In the genomic region with DNA sequence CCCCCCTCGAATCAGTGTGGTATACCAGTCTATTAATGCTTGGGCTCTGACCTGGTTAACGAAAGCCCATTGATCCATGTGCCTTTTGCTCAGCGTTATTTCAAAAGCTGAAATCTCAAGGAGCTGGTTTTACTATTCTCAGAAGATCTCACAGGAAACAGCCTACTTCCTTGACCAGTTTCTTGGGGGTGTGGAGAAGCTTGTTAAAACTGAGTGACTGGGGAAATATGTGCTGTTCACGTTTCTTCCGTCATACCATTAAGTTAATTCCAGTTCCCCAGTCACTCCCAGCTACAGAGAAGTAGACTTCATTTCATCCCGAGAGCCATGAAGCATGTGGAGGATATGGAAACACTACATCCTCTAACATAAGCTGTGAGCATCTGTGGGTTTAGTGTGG, we compare ENCODE assay signal across 25 mouse cellular contexts. TPM values are rescaled to one million over a fixed set of nuclear protein-coding genes. Genes with fewer than 3 reads are reported as not detected.
DNase-seq lines count a peak whose midpoint lies in the region; ATAC-seq lines count a peak whose summit lies in the region.
"Had no signal": no experiment of that assay in that cellular context is flagged by ENCODE, and none has a peak within 500 bp of the region (broad histone marks: within the 10 kb centered on the region; RNA-seq: fewer than 3 reads in every experiment).

No protein-coding gene starts in this region.

- 0 out of 2 replicates have a peak, but pooled peaks cover 3% of the 10 kb centered on the region for H3K27me3 ChIP-seq in limb, embryonic 13.5 days
- no peaks in the 10 kb centered on the region for H3K27me3 ChIP-seq in limb, embryonic 10.5 days (ENCODE audit: low read depth, poor library complexity, severe bottlenecking)
- no peaks in the 10 kb centered on the region for H3K27me3 ChIP-seq in intestine, embryonic 15.5 days (replicated peaks)
- H3K27me3 ChIP-seq: CH12.LX; embryonic facial prominence, embryonic 12.5 days; forebrain, embryonic 13.5 days; forebrain, embryonic 15.5 days had no signal

- ATAC-seq in limb, embryonic 13.5 days (ENCODE audit: low FRiP score, low read depth): peak; percentile 51
- peak; percentile 64 for ATAC-seq in common myeloid progenitor, adult 5-6 weeks (replicated peaks; ENCODE audit: low read depth, poor library complexity, severe bottlenecking)
- ATAC-seq in hematopoietic stem cell, adult 5-6 weeks (replicated peaks in 1 of 2; ENCODE audit: insufficient read depth in 1 of 2, low FRiP score in 2 of 2, low TSS enrichment in 1 of 2, low read depth in 1 of 2, poor library complexity in 2 of 2, severe bottlenecking in 2 of 2): peak; percentile 70
- no peak for ATAC-seq in intestine, embryonic 15.5 days
- ATAC-seq: activated CD4-positive, CD25-positive, alpha-beta regulatory T cell, adult 4 months; CD4-positive, CD25-positive, alpha-beta regulatory T cell, adult 4 months; forebrain, embryonic 13.5 days; forebrain, embryonic 15.5 days; forebrain, postnatal 0 days; Patski had no signal

- H3K9ac ChIP-seq in limb, embryonic 13.5 days: no peak overlapping the region
- no peak overlapping the region for H3K9ac ChIP-seq in intestine, embryonic 15.5 days
- H3K9ac ChIP-seq: embryonic facial prominence, embryonic 12.5 days; forebrain, embryonic 13.5 days; forebrain, embryonic 15.5 days; forebrain, postnatal 0 days had no signal

- no peaks in the 10 kb centered on the region for H3K36me3 ChIP-seq in limb, embryonic 13.5 days
- no peaks in the 10 kb centered on the region for H3K36me3 ChIP-seq in limb, embryonic 10.5 days
- H3K36me3 ChIP-seq in intestine, embryonic 15.5 days: no peaks in the 10 kb centered on the region
- H3K36me3 ChIP-seq: embryonic facial prominence, embryonic 10.5 days; embryonic facial prominence, embryonic 12.5 days; forebrain, embryonic 15.5 days; G1E had no signal

- H3K9me3 ChIP-seq in limb, embryonic 13.5 days: no peaks in the 10 kb centered on the region
- H3K9me3 ChIP-seq in limb, embryonic 10.5 days (replicated peaks): no peaks in the 10 kb centered on the region
- H3K9me3 ChIP-seq in intestine, embryonic 15.5 days: no peaks in the 10 kb centered on the region
- H3K9me3 ChIP-seq: embryonic facial prominence, embryonic 10.5 days; embryonic facial prominence, embryonic 12.5 days; forebrain, embryonic 13.5 days; forebrain, embryonic 15.5 days had no signal

- no peak overlapping the region for H3K27ac ChIP-seq in limb, embryonic 13.5 days
- H3K27ac ChIP-seq in limb, embryonic 10.5 days: no peak overlapping the region
- no peak overlapping the region for H3K27ac ChIP-seq in intestine, embryonic 15.5 days
- H3K27ac ChIP-seq: embryonic facial prominence, embryonic 10.5 days; embryonic facial prominence, embryonic 12.5 days; forebrain, embryonic 13.5 days; forebrain, embryonic 15.5 days had no signal

- peaks cover 32% of the 10 kb centered on the region for H3K4me1 ChIP-seq in limb, embryonic 13.5 days
- peaks cover 13% of the 10 kb centered on the region; the same call in 1 of the 2 replicates for H3K4me1 ChIP-seq in limb, embryonic 10.5 days
- H3K4me1 ChIP-seq in intestine, embryonic 15.5 days (replicated peaks): no peaks in the 10 kb centered on the region
- H3K4me1 ChIP-seq: embryonic facial prominence, embryonic 12.5 days had no signal

- H3K4me2 ChIP-seq in limb, embryonic 13.5 days (replicated peaks): 0 out of 2 replicates have a peak overlapping the region, but pooled peaks have one; percentile 2
- H3K4me2 ChIP-seq in intestine, embryonic 15.5 days (replicated peaks): no peak overlapping the region
- H3K4me2 ChIP-seq: embryonic facial prominence, embryonic 12.5 days; forebrain, embryonic 13.5 days; forebrain, embryonic 15.5 days had no signal

- DNase-seq in limb, embryonic 10.5 days (ENCODE audit: low spot score): no peak
- no peak for DNase-seq in lung, postnatal 10 days
- DNase-seq: adrenal gland, adult 8-10 months; adrenal gland, postnatal 14 days; adrenal gland, postnatal 36 days; B cell, adult 2 months; cerebellum, adult 11 months; cerebellum, adult 18-20 months; cerebellum, adult 8-10 months; cerebellum, adult 9-11 months; cerebellum, postnatal 36 days; forebrain, postnatal 0 days had no signal

- WGBS in limb, embryonic 13.5 days: 27% methylated on average over 6 of the region's 6 CpGs
- WGBS in limb, embryonic 10.5 days: 77% methylated on average over 6 of the region's 6 CpGs
- 71% methylated on average over 6 of the region's 6 CpGs for WGBS in intestine, embryonic 15.5 days

- no peak overlapping the region for H3K4me3 ChIP-seq in limb, embryonic 13.5 days
- no peak overlapping the region for H3K4me3 ChIP-seq in limb, embryonic 10.5 days
- H3K4me3 ChIP-seq in intestine, embryonic 15.5 days (replicated peaks): no peak overlapping the region
- H3K4me3 ChIP-seq: embryonic facial prominence, embryonic 10.5 days; embryonic facial prominence, embryonic 12.5 days; forebrain, embryonic 13.5 days; forebrain, embryonic 15.5 days had no signal

RNA-seq across cellular contexts. Expression of a gene that starts 22.3 kb away (rescaled TPM):
- polyA plus RNA-seq in limb, embryonic 13.5 days (2015; fragmentation: Nextera tagmentation; extraction: Ambion mirVana): 51.5 and 58.8 TPM in 2 replicates
- polyA plus RNA-seq in limb, embryonic 10.5 days (2016; fragmentation: Nextera tagmentation; extraction: Ambion mirVana): 36.6 and 36.8 TPM in 2 replicates
- total RNA-seq in common myeloid progenitor, adult 5-6 weeks (2017): 44.4 and 63.6 TPM in 2 replicates
- 39.3 and 77.3 TPM in 2 replicates for total RNA-seq in hematopoietic stem cell, adult 5-6 weeks (2017)
- polyA plus RNA-seq in intestine, embryonic 15.5 days (2015; fragmentation: Nextera tagmentation; extraction: Ambion mirVana): 53.6 and 54.1 TPM in 2 replicates
